Mouse (Mus musculus) bone marrow, adult 2 months (tissue): ENCODE measurements around the gene Hes7.

ENCODE experiments used
- CTCF ChIP-seq: fragments of 200-500 bp; IDR thresholded peaks from 2 replicates; pipeline ENCODE4 v1.5.1; 2011; ENCODE audit warnings: low read length, control low read depth; ENCODE audit not compliant: control insufficient read depth, insufficient read depth
- POLR2A ChIP-seq: fragments of 200-500 bp; IDR thresholded peaks from 2 replicates; pipeline ENCODE4 v1.6.1; 2011; ENCODE audit warnings: low read depth, mild to moderate bottlenecking, control low read depth, low read length, borderline replicate concordance; ENCODE audit not compliant: control insufficient read depth

GRCm38 (mm10) chr11:69092386-69092751, 27.8 kb upstream of the Hes7 start:
- TF ChIP-seq POLR2A, result no peak
- peak; percentile 76 for TF ChIP-seq CTCF
